Mouse (Mus musculus) layer of hippocampus, postnatal 14 days (tissue): ENCODE results near the gene Gtf3c5. TPM values are rescaled to one million over a fixed set of nuclear protein-coding genes. Genes with fewer than 3 reads are reported as not detected.
A peak's percentile ranks its signal among the peaks of the same experiment; 100 is the strongest.

Source experiments
- DNase-seq, 2 experiments: peaks; one replicate each; pipeline ENCODE4 v3.0.0; 2021 to 2022; ENCODE audit warnings: low spot score in 2 of 2, mixed read lengths in 1 of 2
- total RNA-seq, 2 experiments: library from RNA; stranded (reverse); gene quantifications; 2 replicates each; pipeline ENCODE4 v1.2.3; 2021

Gtf3c5 gene
- total RNA-seq, 2 experiments from 2014 or later: 17.0 to 18.1 TPM

DNA sequence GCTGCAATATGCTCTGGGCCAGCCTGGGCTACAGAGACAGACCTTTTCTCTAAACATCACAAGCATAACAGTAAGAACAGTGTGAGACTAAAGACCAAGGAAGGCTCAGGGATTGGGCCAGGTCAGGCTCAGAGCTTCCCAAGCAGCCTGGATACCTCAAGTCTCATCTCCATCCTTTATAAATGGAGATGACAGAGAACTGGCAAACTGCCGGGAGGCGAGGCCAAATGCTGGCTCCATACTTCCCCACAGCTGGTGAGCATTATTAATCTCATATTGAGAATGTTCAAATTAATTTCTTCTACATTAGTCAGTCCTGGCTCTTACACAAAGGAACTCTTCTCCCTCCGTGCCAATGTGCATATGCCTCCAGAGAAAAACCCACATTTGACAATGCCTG lies 6.7 kb downstream of the Gtf3c5 start:
- DNase-seq: peak; percentile 29 to 65

DNA sequence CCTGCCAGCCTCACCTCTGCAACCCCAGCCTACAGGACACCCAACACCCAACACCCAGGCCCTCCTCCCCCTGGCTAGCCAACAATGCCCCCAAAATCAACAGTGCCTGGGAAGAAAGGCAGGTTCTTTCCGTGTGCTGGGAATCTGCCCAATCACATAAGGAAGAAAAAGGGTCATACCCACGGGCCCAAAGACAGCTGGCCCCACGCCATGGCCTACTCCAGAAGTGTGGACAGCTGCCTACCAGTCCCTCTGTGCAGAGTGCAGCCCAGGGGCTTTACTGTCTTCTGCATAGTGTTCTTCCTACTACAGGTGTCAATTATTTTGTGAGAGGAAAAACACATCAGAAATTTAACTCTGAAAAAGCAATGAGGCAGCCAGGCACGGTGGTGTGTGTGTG lies 8.2 kb downstream of the Gtf3c5 start:
- no peak for DNase-seq

GRCm38 (mm10) chr2:28569903-28570302 lies 13.6 kb downstream of the Gtf3c5 start:
- no peak for DNase-seq

DNA sequence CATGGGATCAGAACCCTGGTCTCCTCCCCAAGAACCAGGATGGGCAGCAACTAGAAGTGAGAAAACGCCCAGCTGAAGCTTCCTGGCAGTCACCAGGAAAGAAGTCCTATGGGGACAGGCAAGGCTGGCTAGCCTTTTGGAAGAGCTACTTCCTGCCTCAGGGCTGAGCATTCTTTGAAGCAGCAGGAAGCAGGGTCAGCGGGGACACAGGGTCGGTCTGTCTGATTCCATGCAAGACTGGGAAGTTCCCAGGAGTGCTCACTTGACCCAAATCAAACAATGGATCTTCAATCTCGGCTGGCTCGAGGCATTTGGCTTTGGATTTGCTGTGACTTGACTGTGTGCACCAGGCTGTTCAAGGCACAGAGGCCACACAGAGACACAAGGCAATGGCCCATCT lies 17.0 kb downstream of the Gtf3c5 start:
- DNase-seq: no peak

GRCm38 (mm10) chr2:28564380-28564779 lies 19.2 kb downstream of the Gtf3c5 start:
- DNase-seq: no peak

- no peak for DNase-seq
Measured at GRCm38 (mm10) chr2:28563830-28564229, 19.7 kb downstream of the Gtf3c5 start.

- DNase-seq: no peak
Measured at GRCm38 (mm10) chr2:28563303-28563702, 20.2 kb downstream of the Gtf3c5 start, which contains the start of gene Cel. TSS of gene Cel (minus strand) at chr2:28563403.

DNA sequence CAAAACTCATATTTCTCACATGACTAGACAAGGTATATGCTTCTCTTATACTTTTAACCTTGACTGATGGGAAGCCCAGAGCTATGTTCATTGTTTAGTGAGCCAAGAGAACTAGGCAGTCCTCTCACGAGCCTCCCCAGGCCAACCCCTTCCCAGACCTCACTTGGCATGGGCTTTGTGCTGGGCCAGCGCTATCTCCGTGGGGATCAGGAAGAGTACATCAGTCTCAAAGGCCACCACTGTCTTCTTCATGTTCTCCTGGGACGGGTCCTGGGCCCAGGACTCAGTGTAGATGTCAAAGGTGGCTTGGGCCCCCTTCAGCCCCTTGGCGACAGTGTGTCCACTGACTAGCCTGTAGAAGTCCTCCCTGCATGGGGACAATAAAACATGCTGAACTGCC lies 26.1 kb downstream of the Gtf3c5 start:
- DNase-seq: no peak

- no peak for DNase-seq
Measured at GRCm38 (mm10) chr2:28552301-28552700, 31.2 kb downstream of the Gtf3c5 start.

- no peak for DNase-seq
Measured at GRCm38 (mm10) chr2:28549157-28549556, 34.4 kb downstream of the Gtf3c5 start.

DNA sequence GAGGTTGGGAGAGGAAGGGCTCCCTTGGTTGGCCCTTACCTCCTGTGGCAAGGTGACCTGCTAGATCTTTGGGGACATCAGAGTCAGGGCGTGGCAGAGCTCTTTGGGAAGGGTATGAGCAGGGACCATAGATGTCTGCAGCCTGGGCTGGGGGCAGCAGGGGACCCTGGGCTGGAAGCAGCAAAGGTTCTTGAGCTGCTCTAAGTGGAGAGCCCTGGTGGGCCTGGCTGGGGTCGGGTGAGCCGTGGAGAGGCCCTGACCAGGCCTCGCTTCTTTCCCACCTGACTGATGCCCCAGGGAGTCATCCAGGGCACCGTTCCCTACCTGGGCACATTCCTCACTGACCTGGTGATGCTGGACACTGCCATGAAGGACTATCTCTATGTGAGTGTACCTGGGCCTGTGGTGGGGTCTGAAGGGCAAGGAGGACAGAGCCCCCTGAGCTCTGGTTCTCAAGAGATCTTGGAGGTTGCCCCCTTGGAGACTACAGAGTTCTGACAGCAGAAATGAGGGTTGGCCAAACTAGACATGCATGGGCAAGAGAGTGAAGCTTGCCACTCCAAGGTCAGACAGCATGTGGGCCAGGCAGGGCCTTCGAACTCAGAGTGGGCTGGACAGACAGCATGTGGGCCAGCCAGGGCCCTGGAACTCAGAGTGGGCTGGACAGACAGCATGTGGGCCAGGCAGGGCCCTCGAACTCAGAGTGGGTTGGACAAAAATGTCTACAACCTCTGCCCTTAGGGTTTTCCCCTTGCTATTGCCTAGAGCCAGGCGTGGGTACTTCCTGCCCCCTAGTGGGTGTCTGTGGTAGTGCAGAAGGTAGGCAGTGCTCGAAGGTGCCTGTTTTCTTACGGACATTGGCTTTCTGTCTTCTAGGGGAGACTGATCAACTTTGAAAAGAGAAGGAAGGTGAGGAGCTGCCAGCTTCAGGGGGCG lies 36.0 kb downstream of the Gtf3c5 start:
- DNase-seq: peak; percentile 77 to 80

DNA sequence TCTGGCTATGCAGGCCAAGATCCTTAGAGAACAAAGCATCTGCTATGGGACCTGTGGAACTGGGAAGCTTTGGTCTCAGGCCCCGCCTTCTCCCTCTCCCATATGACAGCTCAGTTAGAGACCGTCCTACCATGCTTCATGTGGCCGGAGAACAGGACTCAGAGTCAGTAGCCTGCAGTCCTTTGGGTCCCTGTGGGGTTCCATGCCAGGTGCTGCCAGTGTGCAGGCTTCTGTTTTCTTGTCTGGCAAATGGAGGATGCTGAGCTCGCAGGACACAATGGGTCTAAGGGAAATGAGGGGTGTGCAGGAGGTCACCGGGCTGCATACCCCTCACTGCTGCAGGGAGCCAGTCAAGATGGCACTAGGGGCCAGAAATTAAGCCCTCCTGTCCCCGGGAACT lies 37.0 kb downstream of the Gtf3c5 start:
- no peak for DNase-seq

GRCm38 (mm10) chr2:28545976-28546375 lies 37.6 kb downstream of the Gtf3c5 start:
- DNase-seq: peak in 1 of 2 experiments; percentile 41

DNA sequence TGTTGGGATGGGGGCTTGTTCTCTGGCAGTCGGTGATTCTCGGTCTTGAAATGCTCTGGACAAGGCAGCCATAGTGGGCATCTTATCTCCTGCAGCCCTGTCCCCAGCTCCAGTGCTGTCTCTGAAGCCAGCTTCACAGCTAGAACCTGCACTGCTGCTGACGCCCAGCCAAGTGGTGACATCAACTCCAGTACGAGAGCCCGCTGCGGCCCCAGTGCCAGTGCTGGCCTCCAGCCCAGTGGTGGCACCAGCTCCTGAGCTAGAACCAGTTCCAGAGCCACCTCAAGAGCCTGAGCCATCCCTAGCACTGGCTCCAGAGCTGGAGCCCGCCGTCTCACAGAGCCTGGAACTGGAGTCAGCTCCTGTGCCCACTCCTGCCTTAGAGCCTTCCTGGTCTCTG lies 39.7 kb downstream of the Gtf3c5 start:
- DNase-seq: peak; percentile 61 to 75

- DNase-seq: no peak
Measured at GRCm38 (mm10) chr2:28540587-28541227, 42.8 kb downstream of the Gtf3c5 start.

GRCm38 (mm10) chr2:28539949-28540348 lies 43.6 kb downstream of the Gtf3c5 start:
- DNase-seq: no peak

DNA sequence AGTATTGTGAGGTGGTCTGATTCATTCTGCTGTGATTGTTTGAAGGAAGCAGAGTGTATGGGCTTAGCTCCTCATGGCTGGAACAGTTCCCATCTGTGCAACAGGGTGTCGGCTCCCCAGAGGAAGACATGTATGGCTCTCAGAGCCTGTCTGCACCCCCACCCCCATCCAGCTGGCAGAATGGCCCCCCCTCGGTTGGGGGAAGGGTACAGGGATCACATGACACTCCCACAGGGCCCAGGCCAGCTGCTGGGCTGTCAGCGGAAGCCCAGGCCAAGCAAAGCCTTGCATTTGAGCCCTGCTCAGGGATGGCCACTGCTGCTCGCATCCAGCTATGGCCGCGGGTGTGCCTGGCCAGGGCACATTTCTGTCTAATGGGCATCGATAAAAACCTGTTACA lies 44.3 kb downstream of the Gtf3c5 start:
- peak; percentile 66 to 68 for DNase-seq

DNA sequence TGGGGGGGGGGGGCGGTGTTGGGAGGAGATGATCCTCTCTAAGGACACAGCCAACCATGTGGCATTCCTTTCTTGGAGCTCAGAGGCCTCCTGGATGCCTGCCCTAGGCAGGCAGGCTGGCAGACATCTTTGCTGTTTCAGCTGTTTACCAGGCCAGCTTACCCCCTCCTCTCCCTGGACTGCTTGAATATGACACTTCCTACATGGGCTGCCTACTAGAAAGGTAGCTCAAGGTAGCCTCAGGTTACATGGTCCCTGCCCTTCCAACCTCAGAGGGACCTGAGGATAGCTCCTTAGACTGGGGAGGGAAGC lies 44.8 kb downstream of the Gtf3c5 start:
- no peak for DNase-seq

DNA sequence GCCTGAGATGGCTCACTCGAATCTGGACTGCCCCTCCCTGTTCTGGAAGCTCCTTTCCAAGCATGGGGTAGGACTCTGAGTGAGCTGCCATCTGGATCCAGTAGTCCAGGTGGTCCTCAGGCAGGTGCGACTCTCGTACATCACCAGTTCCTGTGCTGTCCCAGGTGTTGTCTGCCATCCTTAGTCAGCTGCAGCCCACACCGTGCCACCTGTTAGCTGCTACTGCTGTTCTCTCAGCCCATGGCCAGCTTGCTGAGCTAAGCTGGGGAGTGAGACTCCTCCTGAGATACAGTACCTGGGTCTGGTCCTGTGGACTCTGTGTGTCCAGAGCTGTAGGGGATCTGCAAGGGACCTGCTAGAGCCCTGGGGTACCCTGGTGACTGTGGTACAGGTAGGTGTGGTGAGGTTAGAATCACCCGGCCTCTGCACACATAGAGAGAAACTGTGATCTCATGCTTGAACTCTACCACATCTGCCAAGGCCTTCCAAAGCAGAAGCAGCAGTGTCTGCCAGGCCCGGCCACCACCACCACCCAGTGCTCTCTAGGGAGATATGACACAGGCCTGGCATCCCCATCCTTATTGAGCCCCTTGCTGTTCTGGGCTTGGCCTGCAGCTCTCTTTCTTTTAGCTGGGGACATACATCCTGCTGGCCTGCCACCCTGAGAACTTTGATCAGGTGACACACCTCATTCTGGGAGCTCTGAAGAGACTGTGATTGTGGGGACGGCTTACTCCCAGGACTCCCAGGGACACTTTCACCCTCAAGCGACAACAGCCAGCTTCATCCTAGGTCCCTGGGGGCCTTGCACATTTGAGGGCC lies 45.3 kb downstream of the Gtf3c5 start:
- DNase-seq: no peak

GRCm38 (mm10) chr2:28537634-28537920 lies 46.0 kb downstream of the Gtf3c5 start:
- DNase-seq: no peak

DNA sequence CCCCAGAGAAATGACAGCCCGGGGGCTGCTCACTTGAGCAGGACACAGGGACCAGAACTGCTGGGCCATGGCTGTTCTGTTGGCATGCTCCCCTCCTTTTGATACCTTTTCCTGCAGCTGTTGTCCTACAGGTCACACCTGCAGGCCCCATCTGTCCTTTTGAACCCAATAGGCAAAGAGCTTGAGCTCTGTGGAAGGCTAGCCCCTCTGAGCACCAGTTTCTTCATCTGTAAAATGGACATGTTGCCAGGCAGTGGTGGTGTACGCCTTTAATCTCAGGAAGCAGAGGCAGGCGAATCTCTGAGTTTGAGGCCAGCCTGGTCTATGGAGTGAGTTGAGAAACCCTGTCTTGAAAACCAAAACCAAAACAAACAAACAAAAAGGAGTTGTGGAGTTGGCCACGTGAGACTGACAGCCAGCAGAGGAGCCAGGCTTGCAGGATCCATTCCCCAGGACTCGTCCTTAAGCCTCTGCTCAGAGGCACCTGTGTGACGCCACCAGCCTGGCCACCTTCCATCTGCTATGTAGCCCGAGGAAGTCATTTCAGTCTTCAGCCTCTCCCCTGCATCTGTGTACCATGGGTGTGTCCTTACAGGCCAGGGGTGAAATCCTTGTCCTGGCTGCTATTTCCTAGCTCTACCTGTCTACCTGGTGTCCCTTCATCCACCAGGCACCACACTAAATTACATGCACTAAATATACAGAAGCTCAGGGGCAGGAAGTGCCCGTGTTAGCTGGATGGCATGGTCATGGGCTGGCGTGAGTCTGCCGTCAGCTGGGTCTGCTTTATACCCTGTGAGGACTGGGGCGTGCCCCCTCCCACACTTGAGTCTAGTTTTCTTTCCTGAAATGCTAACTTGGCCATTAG lies 46.6 kb downstream of the Gtf3c5 start:
- no peak for DNase-seq
